Mouse (Mus musculus): Measurements from ENCODE around the gene Jmjd6. TPM values are rescaled to one million over a fixed set of nuclear protein-coding genes. Genes with fewer than 3 reads are reported as not detected.
"Not testable (repeated sequence)": the region's sequence is repeated elsewhere in the genome, so short reads cannot be mapped to it uniquely, and the experiment has no call there.

The Jmjd6 gene
- total RNA-seq, 1 experiment from 2014 or later, result 28.4 TPM

GRCm38 (mm10) chr11:116851576-116852290 lies 8.5 kb upstream of the Jmjd6 start:
- DNase-seq, result no peak

GRCm38 (mm10) chr11:116850833-116851477 lies 7.7 kb upstream of the Jmjd6 start:
- DNase-seq, result no peak

GRCm38 (mm10) chr11:116850085-116850484 lies 6.8 kb upstream of the Jmjd6 start:
- DNase-seq, result no peak

- DNase-seq, result no peak
Observed at GRCm38 (mm10) chr11:116849587-116849986, 6.3 kb upstream of the Jmjd6 start.

- not testable (repeated sequence) for DNase-seq
Observed at GRCm38 (mm10) chr11:116848877-116849178, 5.6 kb upstream of the Jmjd6 start.

GRCm38 (mm10) chr11:116848086-116848876 lies 5.0 kb upstream of the Jmjd6 start:
- no peak for DNase-seq

- no peak for DNase-seq
Observed at GRCm38 (mm10) chr11:116847187-116848085, 4.2 kb upstream of the Jmjd6 start.

GRCm38 (mm10) chr11:116846593-116847181 lies 3.4 kb upstream of the Jmjd6 start:
- no peak for DNase-seq

- DNase-seq, result peak; percentile 74
Observed at GRCm38 (mm10) chr11:116842531-116843260, 553 bp downstream of the Jmjd6 start.

GRCm38 (mm10) chr11:116840748-116841147 lies 2.5 kb downstream of the Jmjd6 start:
- no peak for DNase-seq

GRCm38 (mm10) chr11:116839601-116840000 lies 3.6 kb downstream of the Jmjd6 start:
- no peak for DNase-seq

- no peak for DNase-seq
Observed at GRCm38 (mm10) chr11:116838936-116839335, 4.3 kb downstream of the Jmjd6 start.

GRCm38 (mm10) chr11:116837441-116837840 lies 5.8 kb downstream of the Jmjd6 start:
- DNase-seq, result no peak

GRCm38 (mm10) chr11:116836283-116836682 lies 7.0 kb downstream of the Jmjd6 start:
- no peak for DNase-seq

- DNase-seq, result no peak
Observed at GRCm38 (mm10) chr11:116834954-116835353, 8.3 kb downstream of the Jmjd6 start.

GRCm38 (mm10) chr11:116832172-116832685 lies 11.0 kb downstream of the Jmjd6 start:
- no peak for DNase-seq

GRCm38 (mm10) chr11:116827534-116828165 lies 15.6 kb downstream of the Jmjd6 start, which contains the start of gene Mxra7:
Mxra7 (minus strand) TSS chr11:116828046.
- peak; percentile 91 for DNase-seq

GRCm38 (mm10) chr11:116826550-116827504 lies 16.4 kb downstream of the Jmjd6 start:
- DNase-seq, result no peak

GRCm38 (mm10) chr11:116825230-116825629 lies 18.0 kb downstream of the Jmjd6 start:
- DNase-seq, result peak; percentile 56

Data from adrenal gland, postnatal 25 days (tissue).